Mouse (Mus musculus) granulocyte monocyte progenitor cell, adult 5-6 weeks (primary cell): ENCODE data around the gene Nras. TPM values are rescaled to one million over a fixed set of nuclear protein-coding genes. Genes with fewer than 3 reads are reported as not detected.

Experiments used
- ATAC-seq: replicated peaks from 2 replicates; pipeline ENCODE4 v1.8.0; 2016; ENCODE audit warnings: mild to moderate bottlenecking, moderate TSS enrichment, inconsistent platforms; ENCODE audit not compliant: poor library complexity, severe bottlenecking
- total RNA-seq, 2 experiments: library from RNA; stranded (forward) in 1 of 2; stranded (reverse) in 1 of 2; fragments of 200-712, 200-1000 nt in 1 of 2; fragments of >200 nt in 1 of 2; fragmentation: Nextera tagmentation in 1 of 2; gene quantifications; 2 replicates each; pipeline ENCODE4 v1.2.3; 2014 to 2017

The Nras gene
- total RNA-seq, 2 experiments from 2014 or later: 55.9 to 69.0 TPM

- ATAC-seq: no peak
Observed at GRCm38 (mm10) chr3:103091753-103092152, 33.7 kb downstream of the Nras start.

- no peak for ATAC-seq
Observed at GRCm38 (mm10) chr3:103098662-103099061, 40.6 kb downstream of the Nras start.

- no peak for ATAC-seq
Observed at GRCm38 (mm10) chr3:103099667-103100066, 41.6 kb downstream of the Nras start.

- no peak for ATAC-seq
Observed at GRCm38 (mm10) chr3:103100735-103101134, 42.6 kb downstream of the Nras start.

GRCm38 (mm10) chr3:103101194-103101593 is 43.1 kb downstream of the Nras start:
- no peak for ATAC-seq

- no peak for ATAC-seq
Observed at GRCm38 (mm10) chr3:103101909-103102308, 43.8 kb downstream of the Nras start.

GRCm38 (mm10) chr3:103102454-103103390 is 44.6 kb downstream of the Nras start, which contains the start of gene Dennd2c:
Gene Dennd2c (plus strand): TSS chr3:103102604.
- peak; percentile 97 for ATAC-seq

GRCm38 (mm10) chr3:103107565-103108240 is 49.6 kb downstream of the Nras start:
- no peak for ATAC-seq

- peak; percentile 93 for ATAC-seq
Observed at GRCm38 (mm10) chr3:103112216-103112615, 54.1 kb downstream of the Nras start.

Other genes starting within 250 kb of the Nras start
- not detected in 2 replicates for gene Sycp1, start 122.2 kb upstream of the Nras start, total RNA-seq (2014; fragmentation: Nextera tagmentation)
- not detected in 2 replicates for gene Sycp1, start 122.2 kb upstream of the Nras start, total RNA-seq (2017)
- gene Nr1h5, start 94.2 kb upstream of the Nras start, total RNA-seq (2014; fragmentation: Nextera tagmentation): not detected in 2 replicates
- gene Nr1h5, start 94.2 kb upstream of the Nras start, total RNA-seq (2017): not detected in 2 replicates
- gene Sike1, start 62.6 kb upstream of the Nras start, total RNA-seq (2014; fragmentation: Nextera tagmentation): 46.0 and 64.7 TPM in 2 replicates
- gene Sike1, start 62.6 kb upstream of the Nras start, total RNA-seq (2017): 23.7 and 25.1 TPM in 2 replicates
- 257 and 283 TPM in 2 replicates for gene Csde1, start 37.9 kb upstream of the Nras start, total RNA-seq (2014; fragmentation: Nextera tagmentation)
- 739 and 762 TPM in 2 replicates for gene Csde1, start 37.9 kb upstream of the Nras start, total RNA-seq (2017)
- gene Ampd1, start 15.7 kb downstream of the Nras start, total RNA-seq (2014; fragmentation: Nextera tagmentation): not detected in 2 replicates
- gene Ampd1, start 15.7 kb downstream of the Nras start, total RNA-seq (2017): not detected in 2 replicates
- 0.94 and 4.1 TPM in 2 replicates for gene Dennd2c, start 44.3 kb downstream of the Nras start, total RNA-seq (2014; fragmentation: Nextera tagmentation)
- gene Dennd2c, start 44.3 kb downstream of the Nras start, total RNA-seq (2017): 0.82 and 1.5 TPM in 2 replicates
- gene Bcas2, start 113.4 kb downstream of the Nras start, total RNA-seq (2014; fragmentation: Nextera tagmentation): 89.9 and 107 TPM in 2 replicates
- 136 and 172 TPM in 2 replicates for gene Bcas2, start 113.4 kb downstream of the Nras start, total RNA-seq (2017)
- gene Trim33, start 221.0 kb downstream of the Nras start, total RNA-seq (2014; fragmentation: Nextera tagmentation): 58.4 and 65.7 TPM in 2 replicates
- gene Trim33, start 221.0 kb downstream of the Nras start, total RNA-seq (2017): 58.0 and 58.9 TPM in 2 replicates